Mouse (Mus musculus): ENCODE measurements at regions not wholly inside any gene's neighbourhood (a gene's known extent, or its start where the extent isn't known, plus 50 kb on each side); places are given as distances from the start of the nearest gene placed in this dataset.
A peak's percentile ranks its signal among the peaks of the same experiment; 100 is the strongest.

GRCm38 (mm10) chr13:107619430-107619927 lies 424.8 kb upstream of the Smim15 start:
- Histone ChIP-seq H3K4me1 (replicated peaks) (peaks cover 22% of the 10 kb centered on the region), H3K27ac (no peak overlapping the region), H3K4me3 (replicated peaks) (peak overlapping the region; percentile 15), H3K4me2 (peak overlapping the region; percentile 47), H3K9ac (0 out of 2 replicates have a peak overlapping the region, but pooled peaks have one; percentile 27), H3K36me3 (no peaks in the 10 kb centered on the region), H3K27me3 (no peaks in the 10 kb centered on the region), H3K9me3 (replicated peaks) (no peaks in the 10 kb centered on the region)
- DNase-seq (peak; percentile 43), ATAC-seq (ENCODE audit: low read depth) (peak; percentile 91)
- 3% methylated on average over 9 of the region's 9 CpGs for WGBS (ENCODE audit: insufficient replicate concordance)

DNA sequence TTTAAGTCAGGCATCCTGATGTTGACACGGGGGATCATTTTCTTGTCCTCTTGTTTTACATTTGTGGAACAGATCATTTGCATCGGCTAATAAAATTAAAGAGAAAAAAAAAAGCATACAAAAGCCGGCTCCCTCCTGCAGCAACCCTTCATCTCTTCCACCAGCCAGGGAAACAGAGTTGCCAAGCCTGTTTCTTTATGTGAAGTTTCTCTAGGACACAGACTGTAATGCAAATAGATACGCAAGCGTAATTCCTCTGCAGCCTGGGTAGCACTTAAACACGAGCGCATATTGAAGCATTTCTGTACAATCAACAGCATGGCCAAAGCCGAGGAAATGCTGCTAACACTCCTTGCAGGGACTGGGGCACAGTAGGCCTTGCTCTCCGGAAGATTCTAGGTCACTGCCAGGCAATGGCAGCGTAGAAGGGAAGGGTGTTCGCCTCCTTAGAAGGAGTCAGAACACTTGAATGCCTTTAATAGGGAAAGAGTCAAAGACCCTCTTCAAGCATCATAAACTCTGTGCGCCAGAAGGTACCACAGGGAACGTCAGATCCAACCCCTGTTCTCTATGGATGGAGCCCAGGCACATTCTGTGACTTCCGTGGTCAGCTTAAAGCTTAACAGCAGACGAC lies 425.3 kb upstream of the Smim15 start:
- Histone ChIP-seq H3K27me3 (no peaks in the 10 kb centered on the region), H3K4me3 (replicated peaks) (peak overlapping the region; percentile 15), H3K4me1 (replicated peaks) (peaks cover 22% of the 10 kb centered on the region), H3K9ac (0 out of 2 replicates have a peak overlapping the region, but pooled peaks have one; percentile 27), H3K27ac (no peak overlapping the region), H3K36me3 (no peaks in the 10 kb centered on the region), H3K4me2 (peak overlapping the region; percentile 47), H3K9me3 (replicated peaks) (no peaks in the 10 kb centered on the region)
- ATAC-seq (ENCODE audit: low read depth) (peak; percentile 15; the same call in 1 of the 2 replicates), DNase-seq (no peak)
- WGBS (ENCODE audit: insufficient replicate concordance) = 51% methylated on average over 15 of the region's 15 CpGs

DNA sequence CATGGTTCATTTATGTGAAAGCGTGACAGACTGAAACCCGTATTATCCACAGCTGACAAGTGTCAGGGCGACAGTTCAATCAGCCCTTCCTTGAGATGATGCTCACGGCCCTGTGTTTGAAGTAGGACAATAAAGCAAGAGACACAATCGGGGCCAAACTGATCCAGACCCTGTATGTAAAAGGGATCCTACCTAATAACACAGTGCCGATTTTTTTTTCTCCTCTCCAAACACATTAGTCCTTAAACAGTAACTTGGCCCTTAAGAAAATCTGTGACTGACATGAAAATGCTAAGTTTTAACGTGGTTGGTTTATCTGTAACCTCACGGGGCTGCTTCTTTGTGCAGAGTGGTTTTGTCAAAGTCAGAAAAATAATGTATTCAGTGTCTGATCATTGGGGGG lies 425.9 kb upstream of the Smim15 start:
- no peak overlapping the region for H3K27ac ChIP-seq
- H3K27me3 ChIP-seq = no peaks in the 10 kb centered on the region
- DNase-seq (no peak), ATAC-seq (ENCODE audit: low read depth) (no peak)
- H3K4me1 ChIP-seq (replicated peaks) = peaks cover 22% of the 10 kb centered on the region
- no peaks in the 10 kb centered on the region for H3K36me3 ChIP-seq
- H3K4me2 ChIP-seq = no peak overlapping the region
- no peak overlapping the region for H3K4me3 ChIP-seq (replicated peaks)
- no peak overlapping the region for H3K9ac ChIP-seq
- no peaks in the 10 kb centered on the region for H3K9me3 ChIP-seq (replicated peaks)
- WGBS (ENCODE audit: insufficient replicate concordance) = 63% methylated on average over 8 of the region's 8 CpGs

DNA sequence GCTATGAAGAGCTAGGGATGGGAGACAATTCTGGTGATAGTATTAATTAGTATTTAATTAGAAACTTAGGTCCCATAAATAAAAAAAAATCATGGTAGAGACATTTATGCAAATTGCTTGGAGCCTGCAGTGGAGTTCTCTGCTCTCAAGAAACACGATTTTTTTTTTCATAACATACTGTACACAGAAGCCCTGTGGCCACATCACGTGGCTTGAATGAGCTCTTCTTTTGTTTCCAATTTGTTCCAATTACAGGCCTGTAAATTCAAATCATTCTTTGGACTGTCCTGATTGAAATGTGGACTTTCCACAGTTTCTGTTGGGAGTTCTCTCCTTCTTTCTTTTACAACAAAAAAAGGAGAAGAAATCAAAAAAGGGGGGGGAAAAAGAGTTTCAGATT lies 426.7 kb upstream of the Smim15 start:
- Histone ChIP-seq H3K27ac (no peak overlapping the region), H3K9ac (no peak overlapping the region)
- 53% methylated on average over 2 of the region's 2 CpGs for WGBS (ENCODE audit: insufficient replicate concordance)

DNA sequence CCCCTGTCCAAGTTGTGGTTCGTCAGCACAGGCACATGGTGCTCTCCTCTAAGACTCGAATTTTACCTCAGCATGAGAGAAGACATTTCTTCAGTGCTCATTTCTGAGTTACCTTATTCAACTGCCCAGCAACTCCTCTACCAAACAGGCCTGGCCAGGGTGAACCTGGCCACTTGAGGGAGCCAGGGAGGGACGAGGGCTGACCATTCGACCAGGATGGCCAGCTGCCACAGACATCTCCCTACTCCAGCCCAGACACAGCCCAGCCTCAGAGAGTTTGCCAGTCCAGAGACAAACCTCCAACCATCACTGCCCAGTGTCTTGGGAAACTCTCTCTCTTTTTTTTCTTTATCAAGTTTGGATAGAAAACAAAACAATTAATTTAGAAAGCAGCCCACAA lies 427.5 kb upstream of the Smim15 start:
- ATAC-seq (ENCODE audit: low read depth) = no peak
- no peaks in the 10 kb centered on the region for H3K27me3 ChIP-seq
- no peak overlapping the region for H3K4me2 ChIP-seq
- no peaks in the 10 kb centered on the region for H3K36me3 ChIP-seq
- H3K4me1 ChIP-seq (replicated peaks) = peaks cover 22% of the 10 kb centered on the region
- no peak for DNase-seq
- no peak overlapping the region for H3K4me3 ChIP-seq (replicated peaks)
- H3K27ac ChIP-seq = no peak overlapping the region
- no peak overlapping the region for H3K9ac ChIP-seq
- no peaks in the 10 kb centered on the region for H3K9me3 ChIP-seq (replicated peaks)
- 57% methylated on average over 4 of the region's 4 CpGs for WGBS (ENCODE audit: insufficient replicate concordance)

More for the DNA sequence above, 426.7 kb upstream of the Smim15 start:
- DNase-seq (no peak), ATAC-seq (ENCODE audit: low read depth) (no peak)
- peaks cover 22% of the 10 kb centered on the region for H3K4me1 ChIP-seq (replicated peaks)
- H3K4me3 ChIP-seq (replicated peaks) = no peak overlapping the region
- H3K4me2 ChIP-seq = no peak overlapping the region
- no peaks in the 10 kb centered on the region for H3K27me3 ChIP-seq
- H3K9me3 ChIP-seq (replicated peaks) = no peaks in the 10 kb centered on the region
- no peaks in the 10 kb centered on the region for H3K36me3 ChIP-seq

- DNase-seq = no peak
- Histone ChIP-seq H3K27ac (no peak overlapping the region), H3K36me3 (no peaks in the 10 kb centered on the region), H3K4me3 (replicated peaks) (no peak overlapping the region), H3K4me2 (no peak overlapping the region), H3K27me3 (no peaks in the 10 kb centered on the region), H3K4me1 (replicated peaks) (no peaks in the 10 kb centered on the region; the same call in 1 of the 2 replicates), H3K9me3 (replicated peaks) (no peaks in the 10 kb centered on the region), H3K9ac (no peak overlapping the region)
- 68% methylated on average over 3 of the region's 3 CpGs for WGBS (ENCODE audit: insufficient replicate concordance)
- no peak for ATAC-seq (ENCODE audit: low read depth)
Observed at GRCm38 (mm10) chr13:107608996-107609503, 435.2 kb upstream of the Smim15 start.

- H3K27me3 ChIP-seq = no peaks in the 10 kb centered on the region
- H3K9ac ChIP-seq = no peak overlapping the region
- H3K36me3 ChIP-seq = no peaks in the 10 kb centered on the region
- H3K4me3 ChIP-seq (replicated peaks) = no peak overlapping the region
- no peaks in the 10 kb centered on the region for H3K9me3 ChIP-seq (replicated peaks)
- no peak overlapping the region for H3K27ac ChIP-seq
- H3K4me2 ChIP-seq = no peak overlapping the region
- DNase-seq (no peak), ATAC-seq (ENCODE audit: low read depth) (no peak)
- H3K4me1 ChIP-seq (replicated peaks) = no peaks in the 10 kb centered on the region; the same call in 1 of the 2 replicates
- 37% methylated on average over 4 of the region's 4 CpGs for WGBS (ENCODE audit: insufficient replicate concordance)
Observed at GRCm38 (mm10) chr13:107607294-107607693, 437.0 kb upstream of the Smim15 start.

GRCm38 (mm10) chr13:107602149-107602548 lies 442.1 kb upstream of the Smim15 start:
- 63% methylated on average over 5 of the region's 5 CpGs for WGBS (ENCODE audit: insufficient replicate concordance)

DNA sequence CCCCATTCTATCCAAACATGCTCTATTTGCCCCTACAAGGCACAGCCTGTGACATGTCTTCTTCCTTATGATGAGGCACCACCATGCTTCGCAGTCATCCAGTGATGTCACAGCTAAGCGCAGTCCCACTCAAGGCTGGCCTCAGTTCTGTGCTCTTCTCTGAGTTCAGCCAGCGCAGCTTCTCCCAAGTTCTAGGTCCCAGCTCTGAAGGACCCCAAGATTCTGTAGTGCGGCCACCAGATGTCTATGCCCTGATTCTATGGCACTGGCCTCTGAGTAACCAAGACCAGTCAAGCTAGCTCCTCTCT lies 443.2 kb upstream of the Smim15 start:
- no peak for DNase-seq
- Histone ChIP-seq H3K9me3 (replicated peaks) (no peaks in the 10 kb centered on the region), H3K36me3 (no peaks in the 10 kb centered on the region), H3K4me1 (replicated peaks) (peaks cover 4% of the 10 kb centered on the region; the same call in 1 of the 2 replicates), H3K27me3 (no peaks in the 10 kb centered on the region), H3K9ac (no peak overlapping the region), H3K4me2 (0 out of 2 replicates have a peak overlapping the region, but pooled peaks have one; percentile 37), H3K27ac (no peak overlapping the region), H3K4me3 (replicated peaks) (no peak overlapping the region)
- peak; percentile 26; the same call in 1 of the 2 replicates for ATAC-seq (ENCODE audit: low read depth)
- WGBS (ENCODE audit: insufficient replicate concordance) = 74% methylated on average over 4 of the region's 4 CpGs

More at GRCm38 (mm10) chr13:107602149-107602548, 442.1 kb upstream of the Smim15 start:
- H3K4me3 ChIP-seq (replicated peaks) = no peak overlapping the region
- H3K27ac ChIP-seq = no peak overlapping the region
- H3K27me3 ChIP-seq = no peaks in the 10 kb centered on the region
- peaks cover 4% of the 10 kb centered on the region; the same call in 1 of the 2 replicates for H3K4me1 ChIP-seq (replicated peaks)
- ATAC-seq (ENCODE audit: low read depth) (no peak), DNase-seq (no peak)
- no peaks in the 10 kb centered on the region for H3K9me3 ChIP-seq (replicated peaks)
- H3K36me3 ChIP-seq = no peaks in the 10 kb centered on the region
- H3K4me2 ChIP-seq = no peak overlapping the region
- H3K9ac ChIP-seq = no peak overlapping the region

GRCm38 (mm10) chr13:107600331-107601131 lies 443.7 kb upstream of the Smim15 start:
- Histone ChIP-seq H3K4me3 (replicated peaks) (no peak overlapping the region), H3K4me2 (peak overlapping the region; percentile 37), H3K36me3 (no peaks in the 10 kb centered on the region), H3K4me1 (replicated peaks) (peaks cover 4% of the 10 kb centered on the region; the same call in 1 of the 2 replicates), H3K9me3 (replicated peaks) (no peaks in the 10 kb centered on the region), H3K27me3 (no peaks in the 10 kb centered on the region), H3K27ac (no peak overlapping the region), H3K9ac (no peak overlapping the region)
- 25% methylated on average over 22 of the region's 22 CpGs for WGBS (ENCODE audit: insufficient replicate concordance)
- DNase-seq (no peak), ATAC-seq (ENCODE audit: low read depth) (peak; percentile 65)

DNA sequence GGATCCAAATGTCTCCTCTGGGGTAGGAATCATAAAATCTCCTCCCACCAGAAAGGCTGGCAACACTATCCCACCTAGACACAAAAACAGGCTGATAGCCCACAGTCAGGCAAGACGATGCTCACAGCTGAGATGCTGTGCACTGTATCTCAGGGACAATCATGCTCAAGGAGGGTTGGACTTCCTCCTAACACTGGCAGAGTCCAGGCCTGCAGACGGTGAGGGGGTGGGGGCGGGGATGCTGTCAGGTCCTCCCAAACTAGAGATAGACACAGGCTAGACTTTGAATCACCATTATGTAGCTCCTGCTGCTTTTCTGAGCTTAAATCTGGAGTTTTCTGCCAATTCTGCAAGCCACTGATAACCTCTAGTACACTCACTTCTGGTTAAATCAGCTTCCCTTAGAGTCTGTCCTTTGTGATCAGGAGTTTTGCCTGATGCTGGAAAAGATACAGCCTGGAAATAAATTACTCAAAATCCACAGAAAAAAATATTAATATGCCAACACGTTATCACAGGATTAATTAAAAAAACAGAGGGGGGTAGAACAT lies 445.1 kb upstream of the Smim15 start:
- DNase-seq = no peak
- ATAC-seq (ENCODE audit: low read depth) = 0 out of 2 replicates have a peak, but pooled peaks have one; percentile 48
- Histone ChIP-seq H3K27ac (no peak overlapping the region), H3K9ac (no peak overlapping the region), H3K27me3 (no peaks in the 10 kb centered on the region), H3K4me3 (replicated peaks) (no peak overlapping the region), H3K9me3 (replicated peaks) (no peaks in the 10 kb centered on the region), H3K4me2 (no peak overlapping the region), H3K36me3 (no peaks in the 10 kb centered on the region), H3K4me1 (replicated peaks) (peaks cover 4% of the 10 kb centered on the region; the same call in 1 of the 2 replicates)
- WGBS (ENCODE audit: insufficient replicate concordance) = 21% methylated on average over 4 of the region's 4 CpGs

Data from liver, embryonic 13.5 days (tissue).